Mouse (Mus musculus) MEL (cell line): Measurements from ENCODE around the gene Tox2.

Experiments used
- CTCF ChIP-seq, 3 experiments: IDR thresholded peaks in 2 of 3; conservative IDR thresholded peaks in 1 of 3; 2 replicates each; pipeline ENCODE4 v1.5.1; 2011 to 2012; ENCODE audit warnings: low read length in 3 of 3, low read depth in 2 of 3, mild to moderate bottlenecking in 2 of 3, improper control_type of control experiment in 1 of 3, inconsistent platforms in 1 of 3, mixed read lengths in 1 of 3, moderate library complexity in 1 of 3; ENCODE audit not compliant: control insufficient read depth in 1 of 3, insufficient read depth in 1 of 3, poor library complexity in 1 of 3, severe bottlenecking in 1 of 3
- POLR2A ChIP-seq, 2 experiments: IDR thresholded peaks; 2 replicates each; pipeline ENCODE4 v1.6.1; 2011 to 2012; ENCODE audit warnings: low read length in 2 of 2, mild to moderate bottlenecking in 2 of 2, control low read depth in 1 of 2, improper control_type of control experiment in 1 of 2, low read depth in 1 of 2, moderate library complexity in 1 of 2; ENCODE audit not compliant: control insufficient read depth in 1 of 2, insufficient read depth in 1 of 2, poor library complexity in 1 of 2
- POLR2AphosphoS5 ChIP-seq: IDR thresholded peaks from 2 replicates; pipeline ENCODE4 v1.6.1; 2012; ENCODE audit warnings: low read depth, borderline replicate concordance, mild to moderate bottlenecking, inconsistent platforms, low read length, moderate library complexity, mixed read lengths
- USF2 ChIP-seq, 2 experiments: IDR thresholded peaks; 2 replicates each; pipeline ENCODE4 v1.6.1; 2011 to 2012; ENCODE audit warnings: improper control_type of control experiment in 2 of 2, low read length in 2 of 2, borderline replicate concordance in 1 of 2, inconsistent platforms in 1 of 2, low read depth in 1 of 2, mild to moderate bottlenecking in 1 of 2; ENCODE audit not compliant: insufficient read depth in 1 of 2

DNA sequence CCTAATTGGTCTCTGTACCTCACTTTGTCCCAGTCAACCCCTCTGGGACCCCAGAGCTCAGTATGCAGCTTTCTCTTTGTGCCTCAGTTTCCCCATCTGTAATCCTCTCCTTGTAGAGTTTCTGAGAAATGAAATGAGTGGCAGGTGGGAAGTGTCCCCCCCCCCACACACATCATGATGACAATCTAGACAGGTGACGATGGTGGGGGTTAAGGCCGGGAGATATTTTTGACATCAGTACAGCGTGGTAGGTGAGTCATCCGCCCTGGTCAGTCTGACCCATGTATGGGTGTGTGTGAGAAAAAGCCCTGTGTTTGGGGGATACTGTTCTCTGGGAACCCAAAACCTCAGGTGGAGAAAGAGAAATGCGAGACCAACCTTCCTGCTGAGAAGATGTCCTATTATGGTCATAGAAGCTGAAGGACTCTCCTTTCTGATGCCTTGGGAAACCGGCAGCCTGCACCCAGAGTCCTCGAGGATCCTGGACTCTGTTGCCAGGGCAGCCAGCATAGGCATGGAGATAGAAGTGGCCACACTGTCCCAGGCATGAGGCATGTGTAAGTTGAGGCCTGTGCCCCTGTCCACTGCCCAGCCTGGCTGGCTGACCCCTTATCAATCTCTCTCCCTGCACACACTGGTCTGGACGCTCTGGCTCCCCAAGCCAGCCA is 144.7 kb downstream of the Tox2 start:
- TF ChIP-seq POLR2AphosphoS5 = no peak
- no peak for TF ChIP-seq POLR2A (IDR thresholded peaks at IDR 0.05; ENCODE audit: control insufficient read depth in 1 of 2, insufficient read depth in 1 of 2, low read depth in 1 of 2, low read length in 2 of 2, poor library complexity in 1 of 2)
- TF ChIP-seq USF2 (IDR thresholded peaks at IDR 0.05; ENCODE audit: borderline replicate concordance in 1 of 2, insufficient read depth in 1 of 2, low read depth in 1 of 2, low read length in 2 of 2) = no peak
- no peak for TF ChIP-seq CTCF (IDR thresholded peaks at IDR 0.05 in 2 of 3, conservative IDR thresholded peaks at IDR 0.05 in 1 of 3; ENCODE audit: control insufficient read depth in 1 of 3, insufficient read depth in 1 of 3, low read depth in 2 of 3, low read length in 3 of 3, poor library complexity in 1 of 3, severe bottlenecking in 1 of 3)
